Mouse (Mus musculus): ENCODE measurements at regions not wholly inside any gene's neighbourhood (a gene's known extent, or its start where the extent isn't known, plus 50 kb on each side); places are given as distances from the start of the nearest gene placed in this dataset.

GRCm38 (mm10) chr4:93450831-93451230 is 115.5 kb upstream of the Tusc1 start:
- in situ Hi-C loops (cut with MboI, MseI), result no loop called here

DNA sequence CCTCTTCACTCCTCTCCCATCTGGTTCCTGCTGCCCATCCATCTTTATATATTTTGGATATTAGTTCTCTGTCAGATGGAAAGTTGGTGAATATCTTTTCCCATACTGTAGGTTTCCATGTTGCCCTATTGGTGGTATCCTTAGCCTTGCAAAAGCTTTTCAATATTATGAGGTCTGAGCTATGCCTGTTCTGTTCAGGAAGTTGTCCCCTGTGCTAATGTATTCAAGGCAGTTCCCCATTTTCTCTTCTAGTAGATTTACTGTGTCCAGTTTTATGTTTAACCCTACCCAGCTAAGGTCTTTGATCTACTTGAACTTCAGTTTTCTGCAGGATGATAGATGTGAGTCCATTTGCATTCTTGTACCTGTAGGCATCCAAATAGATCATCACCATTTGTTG is 109.4 kb upstream of the Tusc1 start:
- in situ Hi-C loops (cut with MboI, MseI), result no loop called here

GRCm38 (mm10) chr4:93438587-93439336 is 103.5 kb upstream of the Tusc1 start:
- in situ Hi-C loops (cut with MboI, MseI), result no loop called here

- in situ Hi-C loops (cut with MboI, MseI), result no loop called here
Observed at GRCm38 (mm10) chr4:93437386-93438130, 102.2 kb upstream of the Tusc1 start.

GRCm38 (mm10) chr4:93412695-93413094 is 77.4 kb upstream of the Tusc1 start:
- in situ Hi-C loops (cut with MboI, MseI), result no loop called here

DNA sequence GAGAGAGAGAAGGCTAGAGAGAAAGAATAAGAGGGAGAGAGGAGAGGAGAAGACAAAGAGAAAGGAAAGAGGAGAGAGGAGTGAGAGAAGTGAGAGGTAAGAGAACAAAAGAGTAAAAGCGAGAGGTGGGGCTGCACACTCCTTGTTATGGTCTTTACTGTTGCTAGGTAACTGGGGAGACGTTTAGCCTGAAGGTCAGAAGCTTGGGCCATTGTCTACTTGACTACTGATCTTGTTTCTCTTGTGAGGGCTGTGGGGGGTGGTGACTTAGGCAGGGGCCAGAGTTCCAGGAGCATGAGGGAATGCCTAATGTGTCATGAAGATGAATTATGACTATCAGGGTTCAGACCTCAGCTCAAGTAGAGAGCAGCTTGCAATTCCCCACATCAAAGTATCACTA is 71.6 kb upstream of the Tusc1 start:
- in situ Hi-C loops (cut with MboI, MseI), result no loop called here

GRCm38 (mm10) chr4:93400579-93400978 is 65.3 kb upstream of the Tusc1 start:
- in situ Hi-C loops (cut with MboI, MseI), result no loop called here
